ENCODE assay signal across 23 mouse cellular contexts in genomic region chr13:38793456-38793855, GRCm38 (mm10).
DNase-seq lines count a peak whose midpoint lies in the region; ATAC-seq and TF ChIP-seq lines count a peak whose summit lies in the region.
"Had no signal": no experiment of that assay in that cellular context is flagged by ENCODE, and none has a peak within 500 bp of the region (broad histone marks: within the 10 kb centered on the region; RNA-seq: fewer than 3 reads in every experiment).

No protein-coding gene starts in this region.

- H3K4me1 ChIP-seq in lung, embryonic 14.5 days (ENCODE audit: insufficient read depth), result no peaks in the 10 kb centered on the region
- peaks cover 6% of the 10 kb centered on the region for H3K4me1 ChIP-seq in E14TG2a.4 (replicated peaks; ENCODE audit: low read depth, low read length)
- H3K4me1 ChIP-seq in embryonic facial prominence, embryonic 11.5 days (ENCODE audit: control insufficient read depth, insufficient read depth, low read length), result no peaks in the 10 kb centered on the region
- H3K4me1 ChIP-seq in limb, embryonic 15.5 days, result no peaks in the 10 kb centered on the region
- H3K4me1 ChIP-seq in forebrain, postnatal 0 days (ENCODE audit: insufficient read depth), result no peaks in the 10 kb centered on the region
- H3K4me1 ChIP-seq: forebrain, embryonic 10.5 days; midbrain, embryonic 12.5 days; neural tube, embryonic 13.5 days had no signal

- no peaks in the 10 kb centered on the region for H3K9me3 ChIP-seq in lung, embryonic 14.5 days (ENCODE audit: low read depth, low read length)
- H3K9me3 ChIP-seq in E14TG2a.4 (ENCODE audit: low read length), result no peaks in the 10 kb centered on the region
- no peaks in the 10 kb centered on the region for H3K9me3 ChIP-seq in embryonic facial prominence, embryonic 11.5 days (replicated peaks; ENCODE audit: control insufficient read depth, low read length)
- no peaks in the 10 kb centered on the region for H3K9me3 ChIP-seq in limb, embryonic 15.5 days
- no peaks in the 10 kb centered on the region for H3K9me3 ChIP-seq in forebrain, postnatal 0 days (ENCODE audit: low read length)
- H3K9me3 ChIP-seq: forebrain, embryonic 10.5 days; midbrain, embryonic 12.5 days; neural tube, embryonic 13.5 days had no signal

- no peak overlapping the region for H3K4me3 ChIP-seq in lung, embryonic 14.5 days (ENCODE audit: low read depth, low read length)
- H3K4me3 ChIP-seq in E14TG2a.4 (replicated peaks; ENCODE audit: low read length), result 0 out of 2 replicates have a peak overlapping the region, but pooled peaks have one; percentile 13
- no peak overlapping the region for H3K4me3 ChIP-seq in embryonic facial prominence, embryonic 11.5 days (ENCODE audit: low read depth, low read length)
- H3K4me3 ChIP-seq in limb, embryonic 15.5 days, result no peak overlapping the region
- H3K4me3 ChIP-seq in forebrain, postnatal 0 days (ENCODE audit: low read depth, low read length), result no peak overlapping the region
- H3K4me3 ChIP-seq: forebrain, embryonic 10.5 days; midbrain, embryonic 12.5 days; neural tube, embryonic 13.5 days had no signal

- H3K4me2 ChIP-seq in lung, embryonic 14.5 days, result peak overlapping the region; percentile 5; the same call in 1 of the 2 replicates
- no peak overlapping the region for H3K4me2 ChIP-seq in embryonic facial prominence, embryonic 11.5 days (ENCODE audit: low read depth, low read length)
- H3K4me2 ChIP-seq in limb, embryonic 15.5 days, result peak overlapping the region; percentile 8; the same call in 1 of the 2 replicates
- no peak overlapping the region for H3K4me2 ChIP-seq in forebrain, postnatal 0 days (ENCODE audit: low read depth)
- H3K4me2 ChIP-seq: heart, embryonic 11.5 days; midbrain, embryonic 12.5 days; neural tube, embryonic 13.5 days had no signal

- no peak overlapping the region for H3K9ac ChIP-seq in lung, embryonic 14.5 days
- no peak overlapping the region for H3K9ac ChIP-seq in embryonic facial prominence, embryonic 11.5 days (replicated peaks; ENCODE audit: low read length)
- H3K9ac ChIP-seq in limb, embryonic 15.5 days, result no peak overlapping the region
- H3K9ac ChIP-seq in forebrain, postnatal 0 days, result no peak overlapping the region
- H3K9ac ChIP-seq: midbrain, embryonic 12.5 days; neural tube, embryonic 13.5 days had no signal

- no peaks in the 10 kb centered on the region for H3K27me3 ChIP-seq in lung, embryonic 14.5 days (ENCODE audit: insufficient read depth, low read length)
- no peaks in the 10 kb centered on the region for H3K27me3 ChIP-seq in E14TG2a.4 (ENCODE audit: insufficient read depth, low read length)
- H3K27me3 ChIP-seq in embryonic facial prominence, embryonic 11.5 days (ENCODE audit: control insufficient read depth, insufficient read depth, low read length), result no peaks in the 10 kb centered on the region
- no peaks in the 10 kb centered on the region for H3K27me3 ChIP-seq in limb, embryonic 15.5 days
- no peaks in the 10 kb centered on the region for H3K27me3 ChIP-seq in forebrain, postnatal 0 days (ENCODE audit: insufficient read depth, low read length)
- H3K27me3 ChIP-seq: midbrain, embryonic 12.5 days; neural tube, embryonic 13.5 days had no signal

- no peaks in the 10 kb centered on the region for H3K36me3 ChIP-seq in lung, embryonic 14.5 days (ENCODE audit: insufficient read depth)
- H3K36me3 ChIP-seq in E14TG2a.4 (ENCODE audit: insufficient read depth, low read length), result no peaks in the 10 kb centered on the region
- H3K36me3 ChIP-seq in embryonic facial prominence, embryonic 11.5 days (replicated peaks; ENCODE audit: control insufficient read depth, insufficient read depth, low read depth, low read length), result no peaks in the 10 kb centered on the region
- H3K36me3 ChIP-seq in limb, embryonic 15.5 days, result no peaks in the 10 kb centered on the region
- H3K36me3 ChIP-seq in forebrain, postnatal 0 days (ENCODE audit: insufficient read depth), result no peaks in the 10 kb centered on the region
- H3K36me3 ChIP-seq: forebrain, embryonic 10.5 days; midbrain, embryonic 12.5 days; neural tube, embryonic 13.5 days had no signal

- no peak overlapping the region for H3K27ac ChIP-seq in lung, embryonic 14.5 days (ENCODE audit: low read depth)
- no peak overlapping the region for H3K27ac ChIP-seq in embryonic facial prominence, embryonic 11.5 days (replicated peaks; ENCODE audit: low read depth, low read length)
- no peak overlapping the region for H3K27ac ChIP-seq in limb, embryonic 15.5 days
- H3K27ac ChIP-seq in forebrain, postnatal 0 days (ENCODE audit: low read depth, low read length), result no peak overlapping the region
- H3K27ac ChIP-seq: forebrain, embryonic 10.5 days; macrophage; midbrain, embryonic 12.5 days; neural tube, embryonic 13.5 days had no signal

- WGBS in lung, embryonic 14.5 days, result 36% methylated on average over 7 of the region's 7 CpGs
- 35% methylated on average over 7 of the region's 7 CpGs for WGBS in embryonic facial prominence, embryonic 11.5 days
- WGBS in limb, embryonic 15.5 days, result 25% methylated on average over 7 of the region's 7 CpGs
- 44% methylated on average over 7 of the region's 7 CpGs for WGBS in forebrain, postnatal 0 days

- peak; percentile 13 for DNase-seq in lung, embryonic 14.5 days
- DNase-seq in lung, postnatal 4 days, result no peak
- DNase-seq in embryonic facial prominence, embryonic 11.5 days (ENCODE audit: low spot score), result peak; percentile 21
- DNase-seq in forebrain, postnatal 0 days, result no peak
- no peak for DNase-seq in urinary bladder, adult 2 months (ENCODE audit: low spot score)
- DNase-seq: adrenal gland, postnatal 25 days; cerebellum, adult 11-12 months; cerebellum, postnatal 25 days; heart, postnatal 10 days; kidney, adult 9 months; kidney, postnatal 4 days; layer of hippocampus, adult 9-11 months; right cerebral cortex, adult 18-20 months had no signal

- no peak for ATAC-seq in lung, embryonic 14.5 days (ENCODE audit: insufficient read depth)
- no peak for ATAC-seq in embryonic facial prominence, embryonic 11.5 days (replicated peaks; ENCODE audit: insufficient number of reproducible peaks, low FRiP score, low TSS enrichment, low read depth)
- no peak for ATAC-seq in limb, embryonic 15.5 days (ENCODE audit: insufficient number of reproducible peaks, low FRiP score, low TSS enrichment, low read depth)
- no peak for ATAC-seq in forebrain, postnatal 0 days
- no peak for ATAC-seq in erythroid progenitor cell, adult 5-6 weeks (replicated peaks; ENCODE audit: low FRiP score, poor library complexity, severe bottlenecking)
- ATAC-seq: inflammation-experienced regulatory T-cells, adult 6 months; Patski had no signal

- TF ChIP-seq CTCF in lung, embryonic 14.5 days (IDR thresholded peaks at IDR 0.05; ENCODE audit: low read depth), result no peak
- TF ChIP-seq CTCF in E14TG2a.4 (conservative IDR thresholded peaks at IDR 0.05; ENCODE audit: low read length), result no peak
- TF ChIP-seq CTCF in forebrain, postnatal 0 days (IDR thresholded peaks at IDR 0.05; ENCODE audit: low read depth), result no peak

Comparison
In these comparisons a context has a peak if more than half of its experiments do, and no peak if none do; other contexts are left out.
1. DNase-seq: peak in lung, embryonic 14.5 days (single experiment) and embryonic facial prominence, embryonic 11.5 days (single experiment); none in lung, postnatal 4 days (0 of 2), forebrain, postnatal 0 days (single experiment) and urinary bladder, adult 2 months (single experiment).
2. H3K4me2 ChIP-seq: peak in lung, embryonic 14.5 days (single experiment) and limb, embryonic 15.5 days (single experiment); none in embryonic facial prominence, embryonic 11.5 days (single experiment) and forebrain, postnatal 0 days (single experiment).